Mouse (Mus musculus): ENCODE measurements around the gene Mpig6b. TPM values are rescaled to one million over a fixed set of nuclear protein-coding genes. Genes with fewer than 3 reads are reported as not detected.

Gene Mpig6b
- polyA plus RNA-seq (2016; fragmentation: Nextera tagmentation; extraction: Ambion mirVana), result 1.2 and 2.0 TPM in 2 replicates

DNA sequence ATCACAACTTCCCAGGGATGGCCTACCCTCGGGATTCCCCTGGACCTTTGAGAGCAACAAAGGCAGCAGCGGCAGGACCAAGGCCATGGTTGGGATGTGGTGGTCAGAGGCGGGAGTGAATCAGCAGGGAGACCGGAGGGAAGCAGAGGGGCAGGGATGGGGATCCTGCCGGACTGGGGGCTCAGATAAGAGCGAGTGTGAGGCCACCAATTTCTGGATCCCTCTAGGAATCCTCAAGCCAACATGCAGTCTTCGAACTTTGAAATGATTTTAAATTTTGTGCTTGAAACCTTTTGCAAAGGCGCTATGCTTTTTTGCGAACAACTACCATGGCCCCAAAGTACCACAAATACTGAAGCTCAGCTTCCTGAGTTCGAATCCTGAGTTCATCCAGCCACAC is at the start of gene Mpig6b:
TSS of gene Mpig6b (minus strand) at position 101 of the 400 bp plus-strand sequence.
- peak within 1 kb of the TSS; percentile 54 for H3K9ac ChIP-seq
- no peak within 1 kb of the TSS for H3K27ac ChIP-seq (ENCODE audit: poor library complexity, severe bottlenecking)
- ATAC-seq (ENCODE audit: insufficient number of reproducible peaks, low FRiP score), result no peak
- H3K4me2 ChIP-seq, result peak within 1 kb of the TSS; percentile 73
- peaks cover 21% of the 10 kb centered on the region for H3K36me3 ChIP-seq
- H3K27me3 ChIP-seq (replicated peaks), result peaks cover 68% of the 10 kb centered on the region
- peak within 1 kb of the TSS; percentile 38 for H3K4me3 ChIP-seq
- peaks cover 23% of the 10 kb centered on the region for H3K4me1 ChIP-seq (replicated peaks)
- H3K9me3 ChIP-seq (replicated peaks), result no peaks in the 10 kb centered on the region
- WGBS, result 36% methylated on average over 10 of the region's 10 CpGs

DNA sequence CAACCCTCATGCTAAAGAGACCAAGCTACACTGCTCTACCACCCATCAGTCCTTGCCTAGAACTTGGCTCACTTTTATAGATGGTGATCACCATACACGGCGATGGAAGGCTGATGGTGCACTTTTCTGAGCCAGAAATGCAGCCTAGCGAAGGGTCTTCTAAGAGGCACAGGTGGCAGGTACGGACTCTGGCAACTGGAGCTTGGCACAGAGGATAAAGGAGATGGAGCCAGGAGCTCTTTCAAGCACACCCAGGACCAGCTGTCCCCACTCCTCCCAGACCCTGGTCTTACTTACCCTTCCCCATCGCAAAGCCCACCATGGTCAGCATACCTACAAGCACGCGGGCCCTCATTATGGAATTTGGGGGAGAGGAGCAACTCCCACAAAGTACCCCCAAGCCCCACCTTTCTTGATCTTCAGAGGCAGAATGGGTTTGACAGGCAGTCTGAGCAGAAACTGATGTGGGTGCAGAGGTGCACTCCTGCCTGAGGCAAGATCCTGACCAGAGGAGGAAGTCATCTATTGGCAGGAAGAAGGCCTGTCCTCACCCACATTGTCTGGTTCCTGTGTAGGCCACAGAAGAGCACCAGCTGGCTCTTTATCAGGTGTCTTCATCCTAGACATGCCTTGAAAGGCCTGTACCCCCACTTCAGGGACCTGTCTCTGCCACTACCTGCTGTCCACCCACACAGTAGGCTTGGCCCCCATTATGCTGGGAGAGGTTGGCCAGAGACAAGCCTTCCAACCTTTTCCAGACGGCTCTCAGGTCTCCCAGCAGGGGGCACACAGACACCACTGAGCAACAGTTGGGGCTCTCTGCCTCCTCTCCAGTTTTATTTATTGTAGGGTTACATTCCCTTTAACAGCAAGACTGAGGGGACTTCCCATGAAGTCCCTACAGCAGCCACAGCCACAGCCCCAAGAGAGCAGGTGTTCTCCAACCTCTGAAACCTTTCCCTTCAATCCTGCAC is 49.3 kb upstream of the Mpig6b start, which contains the start of gene Ly6g5b:
TSS of gene Ly6g5b (minus strand) at position 383 of the 974 bp plus-strand sequence.
- Histone ChIP-seq H3K27me3 (replicated peaks) (0 out of 2 replicates have a peak, but pooled peaks cover 3% of the 10 kb centered on the region), H3K9ac (no peak within 1 kb of the TSS), H3K27ac (ENCODE audit: poor library complexity, severe bottlenecking) (no peak within 1 kb of the TSS), H3K36me3 (peaks cover 57% of the 10 kb centered on the region), H3K9me3 (replicated peaks) (no peaks in the 10 kb centered on the region), H3K4me3 (no peak within 1 kb of the TSS), H3K4me2 (no peak within 1 kb of the TSS), H3K4me1 (replicated peaks) (peaks cover 8% of the 10 kb centered on the region)
- ATAC-seq (ENCODE audit: insufficient number of reproducible peaks, low FRiP score), result no peak
- 84% methylated on average over 8 of the region's 8 CpGs for WGBS

DNA sequence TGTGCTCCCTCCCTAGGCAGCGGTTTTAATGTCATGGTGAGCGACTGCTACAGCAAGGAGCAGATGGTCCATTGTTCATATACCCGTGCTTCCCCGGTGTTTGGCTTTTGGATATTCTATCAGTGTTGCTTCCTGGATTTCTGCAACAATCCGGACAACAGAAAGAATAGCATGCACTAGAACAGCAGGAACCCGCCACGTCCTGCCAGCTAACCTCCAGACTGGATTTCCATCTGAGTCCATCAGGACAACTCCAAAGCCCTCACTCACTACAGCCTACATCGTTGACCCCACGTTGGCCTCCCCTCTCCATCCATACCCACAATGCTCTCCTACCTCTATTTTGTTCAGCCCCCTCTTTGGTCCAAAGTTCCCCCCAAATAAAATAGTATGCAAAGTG is 45.8 kb upstream of the Mpig6b start:
- peaks cover 29% of the 10 kb centered on the region for H3K36me3 ChIP-seq
- peak overlapping the region; percentile 38; the same call in 1 of the 2 replicates for H3K4me2 ChIP-seq
- H3K4me1 ChIP-seq (replicated peaks), result no peaks in the 10 kb centered on the region
- H3K27me3 ChIP-seq (replicated peaks), result 0 out of 2 replicates have a peak, but pooled peaks cover 3% of the 10 kb centered on the region
- H3K4me3 ChIP-seq, result no peak overlapping the region
- no peak for ATAC-seq (ENCODE audit: insufficient number of reproducible peaks, low FRiP score)
- 0 out of 2 replicates have a peak overlapping the region, but pooled peaks have one; percentile 41 for H3K27ac ChIP-seq (ENCODE audit: poor library complexity, severe bottlenecking)
- no peaks in the 10 kb centered on the region for H3K9me3 ChIP-seq (replicated peaks)
- H3K9ac ChIP-seq, result no peak overlapping the region
- WGBS, result 50% methylated on average over 9 of the region's 9 CpGs

DNA sequence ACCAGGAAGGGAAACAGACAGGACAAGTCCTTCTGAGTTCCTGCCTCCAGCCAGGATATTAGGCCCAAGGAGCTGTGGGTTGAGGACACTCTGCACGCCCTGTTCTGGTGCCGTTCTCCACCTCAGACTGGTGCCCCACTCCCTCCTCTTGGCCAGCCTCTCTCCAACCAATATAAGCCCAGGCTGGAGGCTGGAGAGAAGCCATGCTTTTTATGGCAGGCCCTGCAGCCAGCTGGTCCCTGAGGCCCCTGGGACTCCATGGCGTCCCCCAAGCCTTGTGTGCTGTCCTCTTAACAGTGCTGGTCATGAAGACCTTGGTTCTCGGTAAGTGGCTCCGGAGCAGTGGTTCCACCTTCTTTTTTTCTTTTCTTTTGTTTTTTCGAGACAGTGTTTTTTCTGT is 42.1 kb upstream of the Mpig6b start, which contains the start of gene Ly6g5c:
TSS of gene Ly6g5c (plus strand) at position 183 of the 400 bp plus-strand sequence.
- Histone ChIP-seq H3K4me1 (replicated peaks) (peaks cover 6% of the 10 kb centered on the region), H3K27ac (ENCODE audit: poor library complexity, severe bottlenecking) (no peak within 1 kb of the TSS), H3K4me3 (no peak within 1 kb of the TSS), H3K36me3 (peaks cover 9% of the 10 kb centered on the region), H3K4me2 (no peak within 1 kb of the TSS), H3K9ac (no peak within 1 kb of the TSS), H3K27me3 (replicated peaks) (0 out of 2 replicates have a peak, but pooled peaks cover 3% of the 10 kb centered on the region), H3K9me3 (replicated peaks) (no peaks in the 10 kb centered on the region)
- no peak for ATAC-seq (ENCODE audit: insufficient number of reproducible peaks, low FRiP score)
- WGBS, result 78% methylated on average over 6 of the region's 6 CpGs

DNA sequence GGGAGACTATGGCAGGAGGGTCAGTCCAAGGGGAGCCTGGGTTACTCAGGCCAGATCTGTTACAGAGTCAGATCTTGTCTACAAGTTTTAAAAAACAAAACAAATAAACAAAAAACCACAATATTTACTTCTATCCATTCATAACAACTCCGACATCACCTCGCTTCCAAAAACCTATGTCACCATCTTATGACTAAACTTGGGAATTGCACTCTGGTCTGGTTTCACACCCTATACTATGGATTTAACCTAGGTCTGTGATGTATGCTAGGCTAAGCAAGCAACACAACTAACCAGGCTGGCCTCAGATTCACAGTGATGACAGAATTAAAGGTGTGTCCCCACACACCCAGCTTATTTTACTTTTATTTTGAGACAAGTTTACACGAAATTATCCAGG is 40.5 kb upstream of the Mpig6b start:
- peaks cover 19% of the 10 kb centered on the region for H3K4me1 ChIP-seq (replicated peaks)
- H3K36me3 ChIP-seq, result peaks cover 25% of the 10 kb centered on the region
- H3K27ac ChIP-seq (ENCODE audit: poor library complexity, severe bottlenecking), result no peak overlapping the region
- 0 out of 2 replicates have a peak, but pooled peaks cover 3% of the 10 kb centered on the region for H3K27me3 ChIP-seq (replicated peaks)
- WGBS, result 68% methylated on average over 3 of the region's 3 CpGs
- no peak overlapping the region for H3K4me3 ChIP-seq
- H3K9me3 ChIP-seq (replicated peaks), result no peaks in the 10 kb centered on the region
- H3K9ac ChIP-seq, result no peak overlapping the region
- no peak overlapping the region for H3K4me2 ChIP-seq
- ATAC-seq (ENCODE audit: insufficient number of reproducible peaks, low FRiP score), result no peak

DNA sequence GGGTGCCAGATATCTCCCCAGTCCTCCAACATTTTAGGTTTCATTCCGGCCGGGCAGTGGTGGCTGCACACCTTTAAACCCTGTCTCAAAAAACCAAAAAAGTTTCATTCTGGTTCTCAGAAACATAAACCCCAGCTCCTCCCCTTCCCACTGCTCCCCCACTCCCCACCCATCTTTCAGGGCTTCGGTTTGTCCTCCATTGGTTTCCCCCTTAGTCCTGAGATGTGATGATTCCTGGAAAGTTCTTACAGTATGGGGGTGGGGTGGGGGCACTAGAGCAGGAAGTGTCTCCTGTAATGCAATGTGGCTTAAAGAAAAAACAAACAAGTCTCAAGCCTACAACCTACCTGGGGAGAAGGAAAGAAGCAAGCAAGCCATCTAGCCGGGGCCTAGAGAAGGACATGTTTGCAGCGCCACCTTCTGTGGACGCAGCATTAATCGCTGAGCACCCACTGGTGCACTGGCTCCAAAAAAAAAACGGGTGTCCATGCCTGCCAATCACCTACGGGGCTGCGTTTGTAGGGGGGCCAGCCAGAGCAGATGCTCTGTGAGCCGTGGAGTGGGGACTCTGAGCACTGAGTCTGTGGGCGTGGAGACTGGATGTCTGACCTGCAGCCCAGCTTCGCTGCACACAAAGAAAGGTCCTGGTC is 39.9 kb upstream of the Mpig6b start:
- ATAC-seq (ENCODE audit: insufficient number of reproducible peaks, low FRiP score), result no peak
- peaks cover 31% of the 10 kb centered on the region for H3K36me3 ChIP-seq
- H3K9me3 ChIP-seq (replicated peaks), result no peaks in the 10 kb centered on the region
- no peak overlapping the region for H3K27ac ChIP-seq (ENCODE audit: poor library complexity, severe bottlenecking)
- peaks cover 24% of the 10 kb centered on the region for H3K4me1 ChIP-seq (replicated peaks)
- no peak overlapping the region for H3K4me3 ChIP-seq
- H3K9ac ChIP-seq, result peak overlapping the region; percentile 52
- H3K27me3 ChIP-seq (replicated peaks), result no peaks in the 10 kb centered on the region
- H3K4me2 ChIP-seq, result peak overlapping the region; percentile 29; the same call in 1 of the 2 replicates
- 29% methylated on average over 13 of the region's 13 CpGs for WGBS

DNA sequence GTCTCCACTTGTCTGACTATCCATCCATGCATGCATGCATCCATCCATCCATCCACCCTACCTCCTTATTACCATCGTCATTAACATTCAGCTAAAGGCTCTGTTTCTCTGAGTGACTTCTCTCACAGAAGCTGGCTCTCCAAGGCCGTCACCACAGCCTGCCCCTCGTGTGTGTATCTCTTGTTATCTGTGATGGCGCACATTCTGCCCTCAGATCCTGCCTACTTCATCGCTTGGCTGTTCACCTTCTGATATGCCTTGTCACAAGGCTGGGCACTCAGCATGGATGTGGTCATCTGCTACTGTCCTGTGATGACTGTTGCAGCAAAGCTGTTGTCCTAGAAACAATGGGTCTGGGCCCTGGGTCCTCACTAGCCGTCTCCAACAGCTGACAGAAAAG is 38.8 kb upstream of the Mpig6b start:
- no peak for ATAC-seq (ENCODE audit: insufficient number of reproducible peaks, low FRiP score)
- 52% methylated on average over 6 of the region's 6 CpGs for WGBS
- H3K27me3 ChIP-seq (replicated peaks), result no peaks in the 10 kb centered on the region
- no peak overlapping the region for H3K9ac ChIP-seq
- peaks cover 29% of the 10 kb centered on the region for H3K4me1 ChIP-seq (replicated peaks)
- H3K36me3 ChIP-seq, result peaks cover 42% of the 10 kb centered on the region
- H3K4me2 ChIP-seq, result no peak overlapping the region
- no peaks in the 10 kb centered on the region for H3K9me3 ChIP-seq (replicated peaks)
- H3K27ac ChIP-seq (ENCODE audit: poor library complexity, severe bottlenecking), result no peak overlapping the region
- no peak overlapping the region for H3K4me3 ChIP-seq

DNA sequence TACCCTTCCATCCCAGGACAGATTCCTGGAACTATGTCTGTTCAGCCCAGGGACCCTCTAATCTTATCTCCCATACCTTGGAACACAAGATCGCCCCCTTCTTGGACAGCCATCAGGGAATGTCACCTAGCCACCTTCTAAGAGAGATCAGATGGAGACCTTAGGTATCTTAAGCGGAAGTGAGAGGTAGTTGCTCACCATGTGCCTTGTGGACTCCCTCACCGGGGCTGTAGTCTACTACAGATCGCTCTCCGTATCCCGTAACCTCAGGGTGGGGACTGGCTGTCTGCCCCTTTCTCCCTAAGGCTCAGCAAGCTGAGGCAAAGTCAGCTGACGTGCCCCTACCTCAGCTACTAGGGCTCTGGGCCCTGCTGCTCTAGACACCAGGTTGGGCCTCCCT is 38.1 kb upstream of the Mpig6b start:
- no peak for ATAC-seq (ENCODE audit: insufficient number of reproducible peaks, low FRiP score)
- Histone ChIP-seq H3K36me3 (peaks cover 49% of the 10 kb centered on the region), H3K9me3 (replicated peaks) (no peaks in the 10 kb centered on the region), H3K4me3 (no peak overlapping the region), H3K27me3 (replicated peaks) (no peaks in the 10 kb centered on the region), H3K4me1 (replicated peaks) (peaks cover 29% of the 10 kb centered on the region), H3K9ac (no peak overlapping the region), H3K27ac (ENCODE audit: poor library complexity, severe bottlenecking) (no peak overlapping the region), H3K4me2 (no peak overlapping the region)
- WGBS, result 83% methylated on average over 7 of the region's 7 CpGs

DNA sequence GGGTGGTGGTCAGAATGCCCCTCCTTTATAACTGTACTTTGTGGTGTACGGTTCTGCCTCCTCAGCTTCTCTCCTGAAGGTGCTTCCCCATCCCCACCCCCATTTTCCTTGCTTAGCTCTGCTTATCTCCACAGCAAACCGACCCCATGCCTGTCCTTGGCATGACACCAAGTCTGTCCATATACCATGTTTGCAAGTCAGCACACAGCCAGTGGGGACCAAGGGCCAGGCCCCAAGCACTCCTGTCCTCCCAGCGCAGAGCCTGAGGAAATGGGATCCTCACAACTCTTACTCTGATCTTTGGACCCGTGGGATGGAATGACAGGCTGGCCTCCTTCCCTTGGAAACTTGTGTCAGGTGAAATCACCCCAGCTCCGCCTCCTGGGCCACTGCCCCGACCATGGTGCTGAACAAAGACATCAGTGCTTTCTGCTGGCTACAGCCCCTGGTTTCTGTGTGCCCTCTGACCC is 37.3 kb upstream of the Mpig6b start:
- H3K27me3 ChIP-seq (replicated peaks), result no peaks in the 10 kb centered on the region

DNA sequence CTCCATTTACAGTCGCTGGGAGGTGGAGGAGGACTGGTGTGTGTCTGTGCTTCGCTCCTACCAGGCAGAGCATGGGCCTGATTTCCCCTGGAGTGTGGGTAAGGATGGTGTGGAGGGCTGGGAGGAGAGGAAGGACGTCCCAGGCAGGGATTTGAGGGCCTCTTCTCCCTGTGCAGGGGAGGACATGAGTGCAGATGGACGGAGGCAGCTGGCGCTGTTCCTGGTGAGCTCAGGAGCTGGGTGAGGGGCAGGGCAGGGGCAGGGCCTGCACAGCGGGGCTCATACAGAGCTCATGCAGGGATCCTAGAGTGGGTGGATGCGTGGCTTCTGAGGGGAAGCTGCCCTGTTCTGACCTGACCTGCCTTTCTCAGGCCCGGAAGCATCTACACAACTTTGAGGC is 36.3 kb upstream of the Mpig6b start:
- no peaks in the 10 kb centered on the region for H3K27me3 ChIP-seq (replicated peaks)
- peaks cover 29% of the 10 kb centered on the region for H3K4me1 ChIP-seq (replicated peaks)
- no peak overlapping the region for H3K4me2 ChIP-seq
- WGBS, result 69% methylated on average over 8 of the region's 8 CpGs
- no peak overlapping the region for H3K9ac ChIP-seq
- H3K9me3 ChIP-seq (replicated peaks), result no peaks in the 10 kb centered on the region
- H3K27ac ChIP-seq (ENCODE audit: poor library complexity, severe bottlenecking), result no peak overlapping the region
- no peak overlapping the region for H3K4me3 ChIP-seq
- no peak for ATAC-seq (ENCODE audit: insufficient number of reproducible peaks, low FRiP score)
- H3K36me3 ChIP-seq, result peaks cover 66% of the 10 kb centered on the region

More for the DNA sequence above, 37.3 kb upstream of the Mpig6b start:
- Histone ChIP-seq H3K4me2 (no peak overlapping the region), H3K27ac (ENCODE audit: poor library complexity, severe bottlenecking) (no peak overlapping the region), H3K9ac (no peak overlapping the region), H3K4me1 (replicated peaks) (peaks cover 29% of the 10 kb centered on the region), H3K4me3 (no peak overlapping the region), H3K9me3 (replicated peaks) (no peaks in the 10 kb centered on the region), H3K36me3 (peaks cover 57% of the 10 kb centered on the region)
- ATAC-seq (ENCODE audit: insufficient number of reproducible peaks, low FRiP score), result no peak
- 52% methylated on average over 6 of the region's 6 CpGs for WGBS

DNA sequence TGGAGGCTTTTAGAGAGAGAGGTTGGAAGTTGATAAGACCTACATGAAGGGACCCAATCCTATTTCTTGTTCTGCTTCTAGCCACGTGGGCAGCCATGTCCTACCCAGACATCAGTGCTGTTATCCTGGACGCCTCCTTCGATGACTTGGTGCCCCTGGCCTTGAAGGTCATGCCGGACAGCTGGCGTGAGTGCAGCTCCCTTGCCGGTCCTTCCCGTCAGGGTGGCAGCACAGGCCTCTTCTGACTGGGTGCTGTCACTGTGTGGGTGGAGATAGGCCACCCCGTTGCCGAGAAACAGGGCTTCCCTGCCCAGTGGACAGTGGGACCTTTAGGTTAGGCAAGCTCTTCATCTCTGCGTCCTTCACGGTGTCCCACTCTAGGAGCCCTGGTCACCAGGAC is 35.2 kb upstream of the Mpig6b start:
- Histone ChIP-seq H3K9me3 (replicated peaks) (no peaks in the 10 kb centered on the region), H3K27me3 (replicated peaks) (no peaks in the 10 kb centered on the region), H3K27ac (ENCODE audit: poor library complexity, severe bottlenecking) (no peak overlapping the region), H3K36me3 (peaks cover 77% of the 10 kb centered on the region), H3K4me2 (no peak overlapping the region), H3K9ac (no peak overlapping the region), H3K4me1 (replicated peaks) (peaks cover 29% of the 10 kb centered on the region), H3K4me3 (no peak overlapping the region)
- ATAC-seq (ENCODE audit: insufficient number of reproducible peaks, low FRiP score), result no peak
- WGBS, result 87% methylated on average over 11 of the region's 11 CpGs
